Mouse (Mus musculus) kidney, postnatal 0 days (tissue): ENCODE data around the gene Macrod2. TPM values are rescaled to one million over a fixed set of nuclear protein-coding genes. Genes with fewer than 3 reads are reported as not detected.

ENCODE experiments used
- ATAC-seq: fragments of 200-750 bp; cut with Nextera tagmentation; replicated peaks from 2 replicates; pipeline ENCODE4 v1.8.0; 2017; ENCODE audit warnings: low read depth, moderate number of reproducible peaks, moderate TSS enrichment, moderate library complexity; ENCODE audit not compliant: low FRiP score
- DNase-seq: peaks from one replicate; pipeline ENCODE4 v3.0.0-alpha.2; 2016; ENCODE audit warnings: low spot score
- H3K27ac ChIP-seq: fragments of 300-500 bp; sonication (generic); 2 replicates; pipeline ENCODE4 v1.5.1; 2014; ENCODE audit warnings: mild to moderate bottlenecking
- H3K27me3 ChIP-seq: fragments of 300-500 bp; sonication (generic); 2 replicates; pipeline ENCODE4 v1.6.1; 2014; ENCODE audit warnings: low read length, mixed read lengths; ENCODE audit not compliant: insufficient read depth
- H3K36me3 ChIP-seq: fragments of 300-500 bp; sonication (generic); 2 replicates; pipeline ENCODE4 v1.6.1; 2014; ENCODE audit warnings: low read length, mixed read lengths; ENCODE audit not compliant: insufficient read depth
- H3K4me1 ChIP-seq: fragments of 300-500 bp; sonication (generic); replicated peaks from 2 replicates; pipeline ENCODE4 v1.6.1; 2014; ENCODE audit warnings: antibody characterized with exemption, low read length, mixed read lengths; ENCODE audit not compliant: insufficient read depth
- H3K4me2 ChIP-seq: fragments of 300-500 bp; sonication (generic); 2 replicates; pipeline ENCODE4 v1.6.1; 2014; ENCODE audit warnings: mild to moderate bottlenecking, low read length, moderate library complexity, mixed read lengths
- H3K4me3 ChIP-seq: fragments of 300-500 bp; sonication (generic); replicated peaks from 2 replicates; pipeline ENCODE4 v1.5.1; 2014; ENCODE audit warnings: low read depth, low read length
- H3K9ac ChIP-seq: fragments of 300-500 bp; sonication (generic); 2 replicates; pipeline ENCODE4 v1.6.1; 2014; ENCODE audit warnings: low read depth, low read length
- H3K9me3 ChIP-seq: fragments of 300-500 bp; sonication (generic); replicated peaks from 2 replicates; pipeline ENCODE4 v1.6.1; 2016; ENCODE audit warnings: low read length, inconsistent platforms, mixed read lengths
- CTCF ChIP-seq: IDR thresholded peaks from 2 replicates; pipeline ENCODE4 v1.5.1; 2016; ENCODE audit warnings: antibody characterized with exemption, low read depth, mild to moderate bottlenecking, moderate library complexity
- WGBS: fragments of 180-500 bp; shearing (Covaris S2); extraction: QIAGEN DNeasy Blood & Tissue Kit; methylation state at CpG from one replicate; pipeline ENCODE4 v1.1.7; 2014; 5-methylcytosine and 5-hydroxymethylcytosine counted together
- polyA plus RNA-seq: library from polyadenylated mRNA; unstranded; fragments of >200 nt; fragmentation: Nextera tagmentation; extraction: Ambion mirVana; gene quantifications from 2 replicates; pipeline ENCODE4 v1.2.1, GENCODE M21; 2015

Macrod2 gene
- polyA plus RNA-seq, 1 experiment from 2014 or later: 28.6 TPM

DNA sequence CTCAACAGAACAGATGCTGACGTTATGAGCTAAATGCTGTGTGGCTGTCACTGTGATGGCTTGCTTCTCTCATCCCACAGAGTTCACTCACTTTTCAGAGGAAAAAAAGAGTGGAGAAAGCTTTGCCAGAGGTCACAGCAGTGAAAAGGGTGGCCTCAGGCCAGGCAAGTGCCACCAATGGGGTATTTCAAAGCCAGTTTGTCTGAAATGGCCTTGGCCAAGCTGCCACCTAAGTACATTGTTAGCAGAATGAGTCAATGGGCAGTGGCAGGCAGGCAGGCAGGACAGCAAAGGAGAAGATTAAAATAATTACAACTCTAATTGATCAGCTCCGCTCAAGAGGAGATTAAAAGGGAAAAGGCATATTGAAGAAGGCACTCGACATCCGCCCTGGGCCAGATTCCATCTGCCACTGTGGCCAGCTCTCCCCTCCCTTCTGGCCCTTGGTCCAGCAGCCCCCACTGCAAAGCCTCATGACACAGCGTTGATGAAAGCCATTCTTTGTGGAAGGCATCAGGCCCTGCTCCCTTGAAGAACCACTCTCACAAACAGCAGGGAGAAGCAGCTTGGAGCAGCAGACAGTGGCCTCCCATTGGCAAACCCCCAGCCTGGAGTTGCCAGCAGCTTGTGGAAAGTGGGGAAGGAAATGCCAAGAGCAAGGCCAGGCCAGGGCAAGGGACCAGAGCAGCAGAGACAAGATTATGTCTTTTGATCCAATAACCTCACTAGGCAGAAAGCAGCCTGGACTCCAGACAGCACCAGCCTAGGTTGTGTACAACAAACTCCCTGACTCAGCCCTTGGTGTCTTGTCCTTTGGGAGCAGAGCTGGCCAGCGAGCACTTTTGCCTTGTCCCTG, 2042.7 kb downstream of the Macrod2 start:
- H3K27me3 ChIP-seq: no peaks in the 10 kb centered on the region
- H3K9ac ChIP-seq: no peak overlapping the region
- ATAC-seq (no peak), DNase-seq (no peak)
- no peak overlapping the region for H3K4me3 ChIP-seq
- H3K36me3 ChIP-seq: no peaks in the 10 kb centered on the region
- H3K4me1 ChIP-seq: no peaks in the 10 kb centered on the region
- no peaks in the 10 kb centered on the region for H3K9me3 ChIP-seq
- no peak overlapping the region for H3K4me2 ChIP-seq
- no peak for TF ChIP-seq CTCF
- WGBS: 79% methylated on average over 6 of the region's 6 CpGs
- H3K27ac ChIP-seq: no peak overlapping the region

Other genes with a start within 250 kb of the Macrod2 start
- not detected in 2 replicates for gene Gm17374, start 243.3 kb upstream of the Macrod2 start, polyA plus RNA-seq
- 18.8 and 19.8 TPM in 2 replicates for gene Esf1, start 224.7 kb upstream of the Macrod2 start, polyA plus RNA-seq
- 26.3 and 28.4 TPM in 2 replicates for gene Ndufaf5, start 224.7 kb upstream of the Macrod2 start, polyA plus RNA-seq
- not detected in 2 replicates for gene Sel1l2, start 5.6 kb upstream of the Macrod2 start, polyA plus RNA-seq